Mouse (Mus musculus) ES-CJ7 (cell line): ENCODE measurements around the gene Creb5.

Source experiments
- DNase-seq: peaks from one replicate; pipeline ENCODE4 v3.0.0; 2011; ENCODE audit warnings: low read depth, low spot score

The Creb5 gene

GRCm38 (mm10) chr6:53490917-53491316, 203.8 kb downstream of the Creb5 start:
- peak; percentile 56 for DNase-seq

- no peak for DNase-seq
These were observed 204.3 kb downstream of the Creb5 start for GRCm38 (mm10) chr6:53491331-53491730.

GRCm38 (mm10) chr6:53493864-53494263, 206.8 kb downstream of the Creb5 start:
- no peak for DNase-seq

GRCm38 (mm10) chr6:53495667-53496066, 208.6 kb downstream of the Creb5 start:
- DNase-seq, result no peak

GRCm38 (mm10) chr6:53496325-53496753, 209.3 kb downstream of the Creb5 start:
- DNase-seq, result peak; percentile 51

GRCm38 (mm10) chr6:53497904-53498536, 210.9 kb downstream of the Creb5 start:
- DNase-seq, result no peak

- no peak for DNase-seq
These were observed 212.7 kb downstream of the Creb5 start for GRCm38 (mm10) chr6:53499621-53500295.

GRCm38 (mm10) chr6:53501236-53501635, 214.2 kb downstream of the Creb5 start:
- DNase-seq, result no peak

GRCm38 (mm10) chr6:53506947-53507564, 220.0 kb downstream of the Creb5 start:
- DNase-seq, result no peak

GRCm38 (mm10) chr6:53508847-53509494, 221.9 kb downstream of the Creb5 start:
- no peak for DNase-seq

GRCm38 (mm10) chr6:53510005-53510404, 222.9 kb downstream of the Creb5 start:
- peak; percentile 9 for DNase-seq

GRCm38 (mm10) chr6:53512226-53512625, 225.2 kb downstream of the Creb5 start:
- DNase-seq, result no peak

- DNase-seq, result no peak
These were observed 226.3 kb downstream of the Creb5 start for GRCm38 (mm10) chr6:53513380-53513779.

- no peak for DNase-seq
These were observed 227.8 kb downstream of the Creb5 start for GRCm38 (mm10) chr6:53514862-53515261.

GRCm38 (mm10) chr6:53515611-53516010, 228.5 kb downstream of the Creb5 start:
- DNase-seq, result no peak

GRCm38 (mm10) chr6:53517371-53517945, 230.4 kb downstream of the Creb5 start:
- peak; percentile 28 for DNase-seq

GRCm38 (mm10) chr6:53523743-53524497, 236.8 kb downstream of the Creb5 start:
- no peak for DNase-seq

GRCm38 (mm10) chr6:53526460-53526859, 239.4 kb downstream of the Creb5 start:
- DNase-seq, result peak; percentile 55

GRCm38 (mm10) chr6:53530742-53531141, 243.7 kb downstream of the Creb5 start:
- no peak for DNase-seq

- DNase-seq, result no peak
These were observed 244.4 kb downstream of the Creb5 start for GRCm38 (mm10) chr6:53531461-53531860.

GRCm38 (mm10) chr6:53537530-53537929, 250.5 kb downstream of the Creb5 start:
- no peak for DNase-seq
